Mouse (Mus musculus) midbrain, embryonic 10.5 days (tissue): ENCODE data around the gene Mrgprf. TPM values are rescaled to one million over a fixed set of nuclear protein-coding genes. Genes with fewer than 3 reads are reported as not detected.

Experiments used
- DNase-seq: peaks from one replicate; pipeline ENCODE4 v3.0.0-alpha.2; 2017; ENCODE audit warnings: low spot score
- H3K27ac ChIP-seq: fragments of 300-500 bp; sonication (generic); replicated peaks from 2 replicates; pipeline ENCODE4 v1.5.1; 2016; ENCODE audit warnings: mild to moderate bottlenecking
- H3K27me3 ChIP-seq: fragments of 300-500 bp; sonication (generic); 2 replicates; pipeline ENCODE4 v1.6.1; 2016; ENCODE audit warnings: low read depth, mild to moderate bottlenecking; ENCODE audit not compliant: poor library complexity, severe bottlenecking
- H3K36me3 ChIP-seq: fragments of 300-500 bp; sonication (generic); 2 replicates; pipeline ENCODE4 v1.6.1; 2016; ENCODE audit warnings: mild to moderate bottlenecking, moderate library complexity
- H3K4me1 ChIP-seq: fragments of 300-500 bp; sonication (generic); 2 replicates; pipeline ENCODE4 v1.6.1; 2016
- H3K4me3 ChIP-seq: fragments of 300-500 bp; sonication (generic); 2 replicates; pipeline ENCODE4 v1.5.1; 2016; ENCODE audit warnings: mild to moderate bottlenecking, moderate library complexity
- H3K9me3 ChIP-seq: fragments of 300-500 bp; sonication (generic); replicated peaks from 2 replicates; pipeline ENCODE4 v1.6.1; 2016; ENCODE audit warnings: mild to moderate bottlenecking
- WGBS: fragments of 180-500 bp; shearing (Covaris S2); methylation state at CpG from one replicate; pipeline ENCODE4 v1.1.7; 2016; 5-methylcytosine and 5-hydroxymethylcytosine counted together
- polyA plus RNA-seq: library from polyadenylated mRNA; unstranded; fragments of >200 nt; fragmentation: Nextera tagmentation; extraction: Ambion mirVana; gene quantifications from 2 replicates; pipeline ENCODE4 v1.2.1, GENCODE M21; 2016

Mrgprf gene
- polyA plus RNA-seq: 0.37 and 0.63 TPM in 2 replicates

- no peak for DNase-seq
- peaks cover 36% of the 10 kb centered on the region for H3K4me1 ChIP-seq
- H3K27me3 ChIP-seq: peaks cover 15% of the 10 kb centered on the region
- peak within 1 kb of the TSS; percentile 61 for H3K27ac ChIP-seq
- H3K4me3 ChIP-seq: no peak within 1 kb of the TSS
- no peaks in the 10 kb centered on the region for H3K9me3 ChIP-seq
- H3K36me3 ChIP-seq: no peaks in the 10 kb centered on the region
- 36% methylated on average over 13 of the region's 13 CpGs for WGBS
These were observed at the start of gene Mrgprf for GRCm38 (mm10) chr7:145300321-145301007. TSS of gene Mrgprf (plus strand) at chr7:145300828.

GRCm38 (mm10) chr7:145252715-145253476 is 47.7 kb upstream of the Mrgprf start:
- H3K27ac ChIP-seq: peak overlapping the region; percentile 52
- peaks cover 4% of the 10 kb centered on the region; the same call in 1 of the 2 replicates for H3K4me1 ChIP-seq
- no peak overlapping the region for H3K4me3 ChIP-seq
- peaks cover 18% of the 10 kb centered on the region; the same call in 1 of the 2 replicates for H3K36me3 ChIP-seq
- no peaks in the 10 kb centered on the region for H3K9me3 ChIP-seq
- H3K27me3 ChIP-seq: no peaks in the 10 kb centered on the region
- DNase-seq: peak; percentile 82
- WGBS: 30% methylated on average over 8 of the region's 8 CpGs

GRCm38 (mm10) chr7:145253986-145254630 is 46.5 kb upstream of the Mrgprf start:
- no peak for DNase-seq
- H3K27me3 ChIP-seq: no peaks in the 10 kb centered on the region
- H3K27ac ChIP-seq: no peak overlapping the region
- peaks cover 4% of the 10 kb centered on the region; the same call in 1 of the 2 replicates for H3K4me1 ChIP-seq
- no peaks in the 10 kb centered on the region for H3K9me3 ChIP-seq
- no peak overlapping the region for H3K4me3 ChIP-seq
- peaks cover 18% of the 10 kb centered on the region; the same call in 1 of the 2 replicates for H3K36me3 ChIP-seq
- WGBS: 74% methylated on average over 3 of the region's 3 CpGs

- H3K4me1 ChIP-seq: peaks cover 4% of the 10 kb centered on the region; the same call in 1 of the 2 replicates
- WGBS: 92% methylated on average over 1 of the region's 1 CpGs
- no peak overlapping the region for H3K27ac ChIP-seq
- no peaks in the 10 kb centered on the region for H3K27me3 ChIP-seq
- H3K9me3 ChIP-seq: no peaks in the 10 kb centered on the region
- DNase-seq: no peak
- H3K36me3 ChIP-seq: peaks cover 18% of the 10 kb centered on the region; the same call in 1 of the 2 replicates
- H3K4me3 ChIP-seq: no peak overlapping the region
These were observed 44.5 kb upstream of the Mrgprf start for GRCm38 (mm10) chr7:145256092-145256491.

GRCm38 (mm10) chr7:145264202-145264601 is 36.4 kb upstream of the Mrgprf start:
- WGBS: 89% methylated on average over 9 of the region's 9 CpGs
- H3K4me3 ChIP-seq: no peak overlapping the region
- H3K4me1 ChIP-seq: no peaks in the 10 kb centered on the region
- H3K36me3 ChIP-seq: peaks cover 33% of the 10 kb centered on the region
- H3K9me3 ChIP-seq: no peaks in the 10 kb centered on the region
- H3K27me3 ChIP-seq: no peaks in the 10 kb centered on the region
- DNase-seq: no peak
- no peak overlapping the region for H3K27ac ChIP-seq

GRCm38 (mm10) chr7:145266011-145266410 is 34.6 kb upstream of the Mrgprf start:
- Histone ChIP-seq H3K4me1 (no peaks in the 10 kb centered on the region), H3K27me3 (no peaks in the 10 kb centered on the region), H3K27ac (no peak overlapping the region), H3K36me3 (peaks cover 41% of the 10 kb centered on the region), H3K4me3 (no peak overlapping the region), H3K9me3 (no peaks in the 10 kb centered on the region)
- 99% methylated on average over 2 of the region's 2 CpGs for WGBS
- DNase-seq: no peak

GRCm38 (mm10) chr7:145268890-145269289 is 31.7 kb upstream of the Mrgprf start:
- H3K36me3 ChIP-seq: peaks cover 65% of the 10 kb centered on the region
- no peaks in the 10 kb centered on the region for H3K4me1 ChIP-seq
- WGBS: 92% methylated on average over 7 of the region's 7 CpGs

GRCm38 (mm10) chr7:145270955-145271354 is 29.7 kb upstream of the Mrgprf start:
- Histone ChIP-seq H3K27me3 (no peaks in the 10 kb centered on the region), H3K4me3 (no peak overlapping the region), H3K4me1 (no peaks in the 10 kb centered on the region), H3K27ac (no peak overlapping the region), H3K9me3 (no peaks in the 10 kb centered on the region), H3K36me3 (peaks cover 73% of the 10 kb centered on the region)
- 94% methylated on average over 5 of the region's 5 CpGs for WGBS
- DNase-seq: no peak

More at GRCm38 (mm10) chr7:145268890-145269289, 31.7 kb upstream of the Mrgprf start:
- no peaks in the 10 kb centered on the region for H3K27me3 ChIP-seq
- no peak overlapping the region for H3K4me3 ChIP-seq
- no peaks in the 10 kb centered on the region for H3K9me3 ChIP-seq
- no peak for DNase-seq
- no peak overlapping the region for H3K27ac ChIP-seq

GRCm38 (mm10) chr7:145275488-145275887 is 25.1 kb upstream of the Mrgprf start:
- WGBS: 87% methylated on average over 3 of the region's 3 CpGs
- no peak overlapping the region for H3K27ac ChIP-seq
- H3K4me3 ChIP-seq: no peak overlapping the region
- no peak for DNase-seq
- no peaks in the 10 kb centered on the region for H3K4me1 ChIP-seq
- peaks cover 83% of the 10 kb centered on the region for H3K36me3 ChIP-seq
- no peaks in the 10 kb centered on the region for H3K9me3 ChIP-seq
- H3K27me3 ChIP-seq: no peaks in the 10 kb centered on the region

GRCm38 (mm10) chr7:145281396-145281795 is 19.2 kb upstream of the Mrgprf start:
- H3K27me3 ChIP-seq: no peaks in the 10 kb centered on the region
- WGBS: 88% methylated on average over 4 of the region's 4 CpGs
- no peaks in the 10 kb centered on the region for H3K9me3 ChIP-seq
- no peak overlapping the region for H3K27ac ChIP-seq
- H3K36me3 ChIP-seq: peaks cover 38% of the 10 kb centered on the region
- peaks cover 27% of the 10 kb centered on the region for H3K4me1 ChIP-seq
- no peak overlapping the region for H3K4me3 ChIP-seq
- no peak for DNase-seq

GRCm38 (mm10) chr7:145283041-145283440 is 17.6 kb upstream of the Mrgprf start:
- WGBS: 59% methylated on average over 4 of the region's 4 CpGs
- no peak for DNase-seq

GRCm38 (mm10) chr7:145283487-145284187 is 17.0 kb upstream of the Mrgprf start, which contains the start of gene Tpcn2:
TSS of gene Tpcn2 (minus strand) at chr7:145284011.
- peak within 1 kb of the TSS; percentile 82 for H3K27ac ChIP-seq
- peak within 1 kb of the TSS; percentile 60 for H3K4me3 ChIP-seq
- peak; percentile 92 for DNase-seq
- WGBS: 4% methylated on average over 18 of the region's 18 CpGs
- H3K36me3 ChIP-seq: peaks cover 17% of the 10 kb centered on the region
- no peaks in the 10 kb centered on the region for H3K9me3 ChIP-seq
- no peaks in the 10 kb centered on the region for H3K27me3 ChIP-seq
- H3K4me1 ChIP-seq: peaks cover 30% of the 10 kb centered on the region

More at GRCm38 (mm10) chr7:145283041-145283440, 17.6 kb upstream of the Mrgprf start:
- Histone ChIP-seq H3K4me1 (peaks cover 27% of the 10 kb centered on the region), H3K4me3 (peak overlapping the region; percentile 60), H3K27me3 (no peaks in the 10 kb centered on the region), H3K9me3 (no peaks in the 10 kb centered on the region), H3K27ac (peak overlapping the region; percentile 82), H3K36me3 (peaks cover 23% of the 10 kb centered on the region)
